Mouse (Mus musculus) myocyte (in vitro differentiated cells): ENCODE results near the gene Ldb1.

ENCODE experiments used
- CEBPB ChIP-seq: IDR thresholded peaks from 2 replicates; pipeline ENCODE4 v1.6.1; 2011; ENCODE audit warnings: mild to moderate bottlenecking, moderate library complexity; ENCODE audit not compliant: poor library complexity, insufficient read depth, severe bottlenecking
- E2F4 ChIP-seq: IDR thresholded peaks from one replicate; pipeline ENCODE4 v1.6.1; 2011; ENCODE audit warnings: mild to moderate bottlenecking, control low read depth, moderate library complexity; ENCODE audit not compliant: insufficient read depth
- MAX ChIP-seq: IDR thresholded peaks from one replicate; pipeline ENCODE4 v1.6.1; 2011; ENCODE audit warnings: low read depth, mild to moderate bottlenecking, control low read depth
- MYOD1 ChIP-seq, 3 experiments: IDR thresholded peaks; one replicate each; pipeline ENCODE4 v1.6.1; 2011; ENCODE audit warnings: control low read depth in 2 of 3, low read depth in 2 of 3, mild to moderate bottlenecking in 2 of 3, moderate library complexity in 1 of 3; ENCODE audit not compliant: insufficient read length in 2 of 3, control insufficient read depth in 1 of 3
- MYOG ChIP-seq, 3 experiments: IDR thresholded peaks; one replicate each; pipeline ENCODE4 v1.6.1; 2011; ENCODE audit warnings: control low read depth in 2 of 3, low read depth in 2 of 3, mild to moderate bottlenecking in 2 of 3; ENCODE audit not compliant: insufficient read length in 2 of 3, control insufficient read depth in 1 of 3, insufficient read depth in 1 of 3
- POLR2A ChIP-seq: IDR thresholded peaks from one replicate; pipeline ENCODE4 v1.6.1; 2011; ENCODE audit warnings: low read depth, mild to moderate bottlenecking, control low read depth, moderate library complexity; ENCODE audit not compliant: insufficient read length
- POLR2AphosphoS2 ChIP-seq: IDR thresholded peaks from one replicate; pipeline ENCODE4 v1.6.1; 2011; ENCODE audit warnings: low read depth, control low read depth; ENCODE audit not compliant: insufficient read length
- SRF ChIP-seq: IDR thresholded peaks from one replicate; pipeline ENCODE4 v1.6.1; 2011; ENCODE audit warnings: low read depth; ENCODE audit not compliant: control insufficient read depth, insufficient read length
- TCF12 ChIP-seq: IDR thresholded peaks from one replicate; pipeline ENCODE4 v1.6.1; 2011; ENCODE audit warnings: mild to moderate bottlenecking, control low read depth; ENCODE audit not compliant: poor library complexity, insufficient read depth, severe bottlenecking
- USF1 ChIP-seq: IDR thresholded peaks from one replicate; pipeline ENCODE4 v1.6.1; 2011; ENCODE audit warnings: low read depth, mild to moderate bottlenecking, control low read depth, moderate library complexity

DNA sequence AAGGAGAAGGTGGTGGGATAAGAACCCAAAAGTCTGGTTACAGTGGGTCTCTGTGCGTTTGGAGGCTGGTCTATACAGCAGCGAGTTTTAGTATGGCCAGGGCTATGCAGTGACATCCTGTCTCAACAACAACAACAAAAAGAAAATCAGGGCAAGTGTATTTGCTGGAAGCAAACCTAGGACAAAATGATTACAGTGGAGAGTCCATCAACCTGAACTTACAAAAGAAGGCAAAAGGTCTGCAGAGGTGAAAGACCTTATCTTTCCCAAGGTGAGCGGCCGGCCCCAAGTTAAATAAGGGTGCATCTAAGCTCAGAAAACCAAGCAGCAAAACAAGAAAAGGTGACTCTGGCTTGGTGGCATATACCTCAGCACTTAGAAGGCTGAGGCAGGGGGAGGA lies 46.6 kb upstream of the Ldb1 start:
- TF ChIP-seq E2F4 (no peak), CEBPB (no peak), USF1 (no peak), POLR2A (no peak), POLR2AphosphoS2 (no peak), MYOD1 (IDR thresholded peaks at IDR 0.05; ENCODE audit: control insufficient read depth in 1 of 3, insufficient read length in 2 of 3, low read depth in 2 of 3) (no peak), MAX (no peak), MYOG (IDR thresholded peaks at IDR 0.05; ENCODE audit: control insufficient read depth in 1 of 3, insufficient read depth in 1 of 3, insufficient read length in 2 of 3, low read depth in 2 of 3) (no peak), SRF (no peak), TCF12 (no peak)
